Mouse (Mus musculus): ENCODE measurements around the gene Litaf. TPM values are rescaled to one million over a fixed set of nuclear protein-coding genes. Genes with fewer than 3 reads are reported as not detected.
"Not testable (repeated sequence)": the region's sequence is repeated elsewhere in the genome, so short reads cannot be mapped to it uniquely, and the experiment has no call there.

Gene Litaf
- polyA plus RNA-seq, 1 experiment from 2014 or later, result 79.2 TPM

DNA sequence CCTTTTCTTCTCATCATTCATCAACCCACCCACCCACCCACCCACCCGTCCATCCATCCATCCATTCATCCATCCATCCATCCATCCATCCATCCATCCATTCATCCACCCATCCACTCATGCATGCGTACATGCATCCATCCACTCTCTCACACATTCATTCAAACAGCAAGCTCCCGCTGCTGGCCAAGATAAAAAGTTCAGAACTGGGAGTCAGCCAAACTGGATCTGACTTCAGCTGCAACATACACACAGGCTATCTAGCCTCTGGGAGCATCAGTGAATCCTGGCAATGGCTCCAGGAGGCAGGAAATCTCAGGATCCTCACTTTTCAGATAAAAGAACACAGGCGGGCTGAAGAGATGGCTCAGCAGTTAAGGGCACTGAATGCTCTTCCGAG lies 42.3 kb downstream of the Litaf start:
- TF ChIP-seq EP300 (IDR thresholded peaks at IDR 0.05; ENCODE audit: low read depth) (no peak), CTCF (IDR thresholded peaks at IDR 0.05; ENCODE audit: low read depth) (peak; percentile 16; the same call in 1 of the 2 replicates)
- H3K27ac ChIP-seq (ENCODE audit: low read depth), result no peak overlapping the region
- 71% methylated on average over 5 of the region's 5 CpGs for WGBS (ENCODE audit: insufficient replicate concordance)

DNA sequence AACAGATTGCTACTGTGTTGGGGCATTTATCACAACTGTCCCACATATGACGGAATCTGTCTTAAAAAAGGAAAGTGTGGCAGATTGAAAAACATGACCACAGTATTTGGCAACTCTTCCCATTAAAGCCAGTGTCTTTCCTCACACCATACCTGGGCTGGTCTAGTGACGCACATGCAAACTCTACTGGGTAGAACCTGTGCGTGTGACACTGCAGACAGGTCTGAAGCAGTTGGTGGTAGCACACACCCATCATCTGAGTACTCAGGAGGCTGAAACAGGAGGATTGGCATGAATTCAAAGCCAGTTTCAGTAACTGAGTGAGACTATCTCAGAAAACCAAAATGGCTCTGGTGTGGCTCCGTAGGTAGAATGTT lies 43.9 kb downstream of the Litaf start:
- no peaks in the 10 kb centered on the region for H3K4me1 ChIP-seq (ENCODE audit: insufficient read depth)
- no peak overlapping the region for H3K9ac ChIP-seq (replicated peaks)
- no peak overlapping the region for H3K4me3 ChIP-seq (ENCODE audit: low read depth, low read length)
- 68% methylated on average over 4 of the region's 4 CpGs for WGBS (ENCODE audit: insufficient replicate concordance)
- H3K27ac ChIP-seq (ENCODE audit: low read depth), result no peak overlapping the region
- H3K27me3 ChIP-seq (ENCODE audit: insufficient read depth, low read length), result no peaks in the 10 kb centered on the region
- ATAC-seq (0 out of 2 replicates have a peak, but pooled peaks have one; percentile 13), DNase-seq (no peak)
- H3K4me2 ChIP-seq (ENCODE audit: low read depth, low read length), result no peak overlapping the region
- no peaks in the 10 kb centered on the region for H3K9me3 ChIP-seq (ENCODE audit: low read length)
- H3K36me3 ChIP-seq (replicated peaks; ENCODE audit: insufficient read depth, low read length), result no peaks in the 10 kb centered on the region
- TF ChIP-seq EP300 (IDR thresholded peaks at IDR 0.05; ENCODE audit: low read depth) (no peak), CTCF (IDR thresholded peaks at IDR 0.05; ENCODE audit: low read depth) (no peak)

More for the DNA sequence above, 42.3 kb downstream of the Litaf start:
- no peaks in the 10 kb centered on the region for H3K27me3 ChIP-seq (ENCODE audit: insufficient read depth, low read length)
- H3K9ac ChIP-seq (replicated peaks), result no peak overlapping the region
- no peak overlapping the region for H3K4me2 ChIP-seq (ENCODE audit: low read depth, low read length)
- H3K36me3 ChIP-seq (replicated peaks; ENCODE audit: insufficient read depth, low read length), result no peaks in the 10 kb centered on the region
- DNase-seq (no peak), ATAC-seq (no peak)
- H3K4me3 ChIP-seq (ENCODE audit: low read depth, low read length), result no peak overlapping the region
- no peaks in the 10 kb centered on the region for H3K9me3 ChIP-seq (ENCODE audit: low read length)
- H3K4me1 ChIP-seq (ENCODE audit: insufficient read depth), result no peaks in the 10 kb centered on the region

DNA sequence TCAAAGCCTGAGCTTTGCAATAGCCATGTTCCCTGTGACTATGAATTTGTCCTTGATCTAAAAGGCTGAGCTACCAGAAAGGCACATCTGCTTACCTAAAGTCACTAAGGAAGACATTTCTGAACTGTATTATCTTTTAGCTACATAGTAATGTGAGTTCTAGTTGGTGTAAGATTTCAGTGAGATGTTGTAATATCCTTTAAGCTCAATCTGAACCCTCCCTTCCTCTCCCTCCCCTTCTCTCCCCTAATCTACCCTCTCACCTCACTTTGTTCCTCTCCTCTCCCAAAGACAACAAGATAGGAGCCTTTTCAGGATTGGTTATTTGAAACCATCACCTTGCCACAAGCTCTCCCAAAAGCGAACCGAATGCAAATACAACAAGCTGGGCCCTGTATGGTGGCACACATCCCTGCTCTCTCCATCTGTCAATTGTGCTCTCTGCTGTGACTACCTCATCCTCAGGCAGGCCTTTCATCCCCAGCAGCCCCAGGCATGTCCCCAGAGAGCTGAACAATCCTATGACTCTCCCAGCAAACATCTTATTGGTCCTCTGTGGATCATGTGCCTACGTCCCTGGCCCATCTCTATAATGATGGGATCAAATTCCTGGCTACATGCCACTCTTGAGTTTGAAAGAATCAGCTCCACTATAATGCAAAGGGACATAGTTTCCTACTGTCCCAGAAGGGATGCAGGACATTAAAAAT lies 44.4 kb downstream of the Litaf start:
- no peak for TF ChIP-seq EP300 (IDR thresholded peaks at IDR 0.05; ENCODE audit: low read depth)
- no peak for TF ChIP-seq CTCF (IDR thresholded peaks at IDR 0.05; ENCODE audit: low read depth)
- Histone ChIP-seq H3K4me1 (ENCODE audit: insufficient read depth) (no peaks in the 10 kb centered on the region), H3K4me3 (ENCODE audit: low read depth, low read length) (no peak overlapping the region), H3K4me2 (ENCODE audit: low read depth, low read length) (no peak overlapping the region; the same call in 1 of the 2 replicates), H3K9ac (replicated peaks) (no peak overlapping the region), H3K27me3 (ENCODE audit: insufficient read depth, low read length) (no peaks in the 10 kb centered on the region), H3K36me3 (replicated peaks; ENCODE audit: insufficient read depth, low read length) (no peaks in the 10 kb centered on the region), H3K27ac (ENCODE audit: low read depth) (no peak overlapping the region), H3K9me3 (ENCODE audit: low read length) (no peaks in the 10 kb centered on the region)
- 70% methylated on average over 3 of the region's 3 CpGs for WGBS (ENCODE audit: insufficient replicate concordance)
- ATAC-seq (no peak), DNase-seq (no peak)

DNA sequence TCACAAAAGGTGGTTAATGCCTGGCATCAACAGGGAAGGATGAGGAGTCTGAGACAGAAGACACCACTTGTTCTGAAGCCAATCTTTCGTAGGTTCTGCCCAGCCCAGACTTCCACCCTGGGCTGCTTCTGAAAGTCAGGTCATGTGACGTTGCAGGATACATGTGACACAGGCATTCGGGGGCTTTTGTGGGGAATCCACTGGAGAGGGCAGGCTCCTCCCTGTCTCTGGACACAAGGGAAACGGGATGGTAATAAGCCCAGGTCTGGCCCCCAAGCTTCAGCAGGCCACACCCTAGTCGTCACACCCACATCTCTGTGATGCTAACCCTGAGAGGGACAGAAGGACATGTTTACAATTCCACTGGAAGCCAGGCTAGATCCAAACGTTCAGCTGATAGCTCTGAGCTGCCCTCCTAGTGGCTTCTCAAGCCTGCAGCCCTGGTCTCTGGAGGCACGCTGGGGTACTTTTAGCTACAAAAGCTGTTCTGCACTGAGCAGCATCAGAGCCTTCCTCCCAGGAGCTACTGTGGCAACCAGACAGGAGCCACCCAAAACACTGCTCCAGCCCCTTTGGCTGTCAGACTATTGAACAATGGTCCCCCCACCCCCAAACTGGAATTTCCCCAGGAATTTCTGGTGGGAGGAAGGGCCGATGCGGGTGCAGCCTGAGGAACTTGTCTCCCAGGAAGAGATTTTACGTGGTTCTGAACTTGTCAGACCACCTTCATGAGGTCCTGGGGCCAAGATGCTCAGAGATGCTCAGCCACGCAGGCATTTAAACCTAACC lies 48.0 kb downstream of the Litaf start:
- Histone ChIP-seq H3K27ac (ENCODE audit: low read depth) (no peak overlapping the region), H3K4me2 (ENCODE audit: low read depth, low read length) (no peak overlapping the region), H3K27me3 (ENCODE audit: insufficient read depth, low read length) (no peaks in the 10 kb centered on the region), H3K9me3 (ENCODE audit: low read length) (no peaks in the 10 kb centered on the region), H3K4me1 (ENCODE audit: insufficient read depth) (no peaks in the 10 kb centered on the region; the same call in 1 of the 2 replicates), H3K9ac (replicated peaks) (no peak overlapping the region), H3K36me3 (replicated peaks; ENCODE audit: insufficient read depth, low read length) (no peaks in the 10 kb centered on the region), H3K4me3 (ENCODE audit: low read depth, low read length) (no peak overlapping the region)
- DNase-seq (no peak), ATAC-seq (no peak)
- no peak for TF ChIP-seq EP300 (IDR thresholded peaks at IDR 0.05; ENCODE audit: low read depth)
- TF ChIP-seq CTCF (IDR thresholded peaks at IDR 0.05; ENCODE audit: low read depth), result no peak
- 52% methylated on average over 11 of the region's 11 CpGs for WGBS (ENCODE audit: insufficient replicate concordance)

DNA sequence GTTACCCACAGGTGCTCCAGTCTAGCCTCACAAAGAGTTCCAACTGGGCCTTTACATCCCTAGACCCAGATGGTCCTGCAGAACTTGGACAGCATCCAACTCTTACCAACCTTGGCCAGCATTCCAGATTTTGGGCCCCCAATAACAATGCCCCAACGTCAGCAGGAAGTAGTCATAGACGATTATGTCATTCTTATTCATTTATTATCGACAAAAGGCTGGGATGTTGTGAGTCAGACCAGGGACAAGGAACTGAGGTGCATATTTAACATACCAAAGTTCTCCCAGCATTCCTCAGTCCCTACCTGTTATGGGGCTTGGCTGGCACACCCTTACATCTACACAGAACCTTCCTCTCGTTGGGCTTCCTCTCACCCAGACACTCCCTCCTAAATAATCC lies 49.6 kb downstream of the Litaf start:
- Histone ChIP-seq H3K4me2 (ENCODE audit: low read depth, low read length) (no peak overlapping the region), H3K4me1 (ENCODE audit: insufficient read depth) (peaks cover 15% of the 10 kb centered on the region), H3K9ac (replicated peaks) (no peak overlapping the region), H3K27me3 (ENCODE audit: insufficient read depth, low read length) (no peaks in the 10 kb centered on the region), H3K4me3 (ENCODE audit: low read depth, low read length) (no peak overlapping the region), H3K36me3 (replicated peaks; ENCODE audit: insufficient read depth, low read length) (no peaks in the 10 kb centered on the region), H3K27ac (ENCODE audit: low read depth) (no peak overlapping the region), H3K9me3 (ENCODE audit: low read length) (no peaks in the 10 kb centered on the region)
- no peak for DNase-seq
- TF ChIP-seq EP300 (IDR thresholded peaks at IDR 0.05; ENCODE audit: low read depth), result no peak
- no peak for TF ChIP-seq CTCF (IDR thresholded peaks at IDR 0.05; ENCODE audit: low read depth)
- no peak for ATAC-seq
- 55% methylated on average over 4 of the region's 4 CpGs for WGBS (ENCODE audit: insufficient replicate concordance)

DNA sequence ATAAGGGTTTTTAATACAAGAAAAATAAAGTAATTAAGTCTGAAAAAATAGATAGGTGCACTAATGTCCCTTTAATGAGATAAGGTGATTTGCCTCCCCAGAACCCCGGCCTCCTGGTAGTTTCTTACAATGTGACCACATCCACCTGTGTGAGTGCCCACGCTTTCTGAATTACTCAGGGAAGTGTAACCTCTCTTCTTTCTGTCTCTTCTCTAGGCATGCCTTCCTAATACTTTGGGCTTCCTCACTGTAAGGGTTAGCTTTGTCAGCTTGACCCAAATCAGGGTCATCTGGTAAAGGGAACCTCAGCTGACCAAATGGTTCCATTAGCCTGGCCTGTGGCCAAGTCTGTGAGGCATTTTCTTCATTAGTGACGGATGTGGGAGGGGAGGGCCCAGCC lies 51.5 kb downstream of the Litaf start:
- Histone ChIP-seq H3K9me3 (ENCODE audit: low read length) (no peaks in the 10 kb centered on the region), H3K4me1 (ENCODE audit: insufficient read depth) (peaks cover 22% of the 10 kb centered on the region), H3K9ac (replicated peaks) (no peak overlapping the region), H3K27ac (ENCODE audit: low read depth) (no peak overlapping the region), H3K4me3 (ENCODE audit: low read depth, low read length) (no peak overlapping the region), H3K36me3 (replicated peaks; ENCODE audit: insufficient read depth, low read length) (no peaks in the 10 kb centered on the region), H3K4me2 (ENCODE audit: low read depth, low read length) (no peak overlapping the region), H3K27me3 (ENCODE audit: insufficient read depth, low read length) (no peaks in the 10 kb centered on the region)
- DNase-seq, result no peak
- ATAC-seq, result no peak
- 63% methylated on average over 3 of the region's 3 CpGs for WGBS (ENCODE audit: insufficient replicate concordance)
- no peak for TF ChIP-seq EP300 (IDR thresholded peaks at IDR 0.05; ENCODE audit: low read depth)
- no peak for TF ChIP-seq CTCF (IDR thresholded peaks at IDR 0.05; ENCODE audit: low read depth)

DNA sequence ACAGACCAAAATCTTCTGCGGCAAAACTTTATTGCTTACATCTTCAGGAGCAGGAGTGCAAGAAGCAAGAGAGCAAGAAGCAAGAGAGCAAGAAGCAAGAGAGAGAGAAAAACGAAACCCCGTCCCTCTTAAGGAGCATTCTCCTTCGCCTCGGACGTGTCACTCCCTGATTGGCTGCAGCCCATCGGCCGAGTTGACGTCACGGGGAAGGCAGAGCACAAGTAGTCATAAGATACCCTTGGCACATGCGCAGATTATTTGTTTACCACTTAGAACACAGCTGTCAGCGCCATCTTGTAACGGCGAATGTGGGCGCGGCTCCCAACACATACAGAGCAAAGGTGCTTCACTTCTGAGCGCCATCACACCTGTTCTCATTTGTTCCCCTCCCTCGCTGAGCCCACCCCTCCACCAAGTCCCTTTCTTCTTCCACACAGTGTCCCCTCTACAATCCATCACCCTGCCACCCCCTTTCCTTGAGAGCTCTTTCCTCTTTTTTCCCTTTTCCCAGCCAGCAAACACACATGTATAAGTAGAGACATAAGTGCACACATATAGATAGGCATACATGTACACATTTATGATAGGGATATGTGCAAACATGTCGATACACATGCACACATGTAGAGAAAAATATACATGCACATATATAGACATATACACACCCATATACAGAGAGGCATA lies 52.4 kb downstream of the Litaf start:
- not testable (repeated sequence) for H3K27ac ChIP-seq (ENCODE audit: low read depth); H3K27me3 ChIP-seq (ENCODE audit: insufficient read depth, low read length); H3K9me3 ChIP-seq (ENCODE audit: low read length); H3K9ac ChIP-seq (replicated peaks); H3K4me3 ChIP-seq (ENCODE audit: low read depth, low read length); ATAC-seq; H3K4me2 ChIP-seq (ENCODE audit: low read depth, low read length); H3K36me3 ChIP-seq (replicated peaks; ENCODE audit: insufficient read depth, low read length); DNase-seq
- WGBS (ENCODE audit: insufficient replicate concordance), result 85% methylated on average over 9 of the region's 19 CpGs
- H3K4me1 ChIP-seq (ENCODE audit: insufficient read depth), result peaks cover 27% of the 10 kb centered on the region
